In the genomic region with DNA sequence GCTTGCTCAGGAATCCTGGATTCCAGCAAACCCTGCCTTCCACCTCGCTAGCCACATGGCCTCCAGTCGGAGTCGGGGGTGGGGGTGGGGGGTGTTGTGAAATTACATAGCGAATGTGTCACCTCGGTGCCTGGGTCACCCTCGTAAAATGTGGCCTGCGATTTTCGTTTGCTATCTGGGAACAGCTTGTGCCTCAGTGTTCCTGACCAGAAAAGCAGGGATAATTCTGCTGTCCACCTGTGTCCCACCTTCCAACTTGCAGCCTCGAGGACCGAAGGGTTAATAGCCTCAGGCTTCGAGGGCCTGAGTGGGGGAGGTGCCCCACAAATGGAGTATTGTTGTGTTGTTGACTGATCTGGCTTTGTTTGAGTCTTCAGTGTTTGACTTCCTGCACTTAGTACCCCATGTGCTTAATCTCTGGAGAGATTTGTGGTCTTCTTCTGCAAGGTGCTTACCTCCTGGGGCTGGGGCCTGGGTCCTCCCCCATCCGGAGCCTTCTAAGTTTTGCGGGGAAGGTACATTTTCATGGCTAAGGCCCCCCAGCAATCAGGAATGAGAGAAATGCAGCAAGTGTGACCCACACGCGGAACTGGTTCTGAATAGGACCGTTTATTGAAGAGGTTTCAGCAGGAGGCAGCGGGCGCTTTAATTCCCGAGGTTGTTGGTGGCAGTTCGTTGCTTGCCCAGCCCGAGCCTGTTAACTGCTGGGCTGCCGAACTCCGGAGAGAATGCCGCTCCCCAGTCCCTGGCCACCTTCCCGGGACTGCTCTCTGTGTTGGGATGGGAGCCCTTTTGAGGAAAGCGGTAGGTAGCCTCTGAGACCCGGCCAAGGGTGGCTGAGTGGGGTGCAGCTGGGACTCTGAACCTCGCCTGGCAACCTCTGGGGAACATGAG, we compare ENCODE assay signal across 8 mouse cellular contexts. TPM values are rescaled to one million over a fixed set of nuclear protein-coding genes. Genes with fewer than 3 reads are reported as not detected.
DNase-seq lines count a peak whose midpoint lies in the region; ATAC-seq lines count a peak whose summit lies in the region.

No protein-coding gene starts in this region.

- 8% methylated on average over 28 of the region's 28 CpGs for WGBS in heart, embryonic 10.5 days
- WGBS in forebrain, embryonic 10.5 days, result 4% methylated on average over 28 of the region's 28 CpGs
- 17% methylated on average over 28 of the region's 28 CpGs for WGBS in intestine, embryonic 15.5 days
- 24% methylated on average over 28 of the region's 28 CpGs for WGBS in liver, embryonic 11.5 days
- 15% methylated on average over 28 of the region's 28 CpGs for WGBS in stomach, embryonic 14.5 days

- peak overlapping the region; percentile 74 for H3K27ac ChIP-seq in heart, embryonic 10.5 days
- H3K27ac ChIP-seq in forebrain, embryonic 10.5 days, result peak overlapping the region; percentile 76
- H3K27ac ChIP-seq in intestine, embryonic 15.5 days, result peak overlapping the region; percentile 88
- no peak overlapping the region for H3K27ac ChIP-seq in liver, embryonic 11.5 days (ENCODE audit: low read depth, low read length)
- peak overlapping the region; percentile 94 for H3K27ac ChIP-seq in stomach, embryonic 14.5 days (ENCODE audit: low read length)

- no peak for DNase-seq in heart, embryonic 10.5 days (ENCODE audit: low spot score)
- no peak for DNase-seq in heart, postnatal 25 days (ENCODE audit: low spot score)
- peak; percentile 70 for DNase-seq in ZHBTc4 (ENCODE audit: low read depth, low spot score)
- peak; percentile 35 for DNase-seq in forebrain, embryonic 10.5 days (ENCODE audit: extremely low spot score, low spot score)
- DNase-seq in liver, embryonic 11.5 days (ENCODE audit: low spot score), result no peak
- no peak for DNase-seq in urinary bladder, postnatal 4 days (ENCODE audit: low spot score in 2 of 2)

- ATAC-seq in intestine, embryonic 15.5 days, result no peak; the same call in 1 of the 2 replicates
- no peak for ATAC-seq in liver, embryonic 11.5 days (replicated peaks; ENCODE audit: low FRiP score)
- ATAC-seq in stomach, embryonic 14.5 days (ENCODE audit: insufficient number of reproducible peaks, insufficient read depth, low FRiP score, low read depth), result no peak

- peak overlapping the region; percentile 22 for H3K9ac ChIP-seq in intestine, embryonic 15.5 days
- H3K9ac ChIP-seq in liver, embryonic 11.5 days (ENCODE audit: low read depth, low read length), result no peak overlapping the region
- H3K9ac ChIP-seq in stomach, embryonic 14.5 days (replicated peaks; ENCODE audit: low read depth, low read length), result 0 out of 2 replicates have a peak overlapping the region, but pooled peaks have one; percentile 2

- H3K4me3 ChIP-seq in heart, embryonic 10.5 days, result peak overlapping the region; percentile 46
- peak overlapping the region; percentile 34 for H3K4me3 ChIP-seq in forebrain, embryonic 10.5 days
- H3K4me3 ChIP-seq in intestine, embryonic 15.5 days (replicated peaks), result peak overlapping the region; percentile 14
- H3K4me3 ChIP-seq in liver, embryonic 11.5 days (ENCODE audit: low read depth, low read length), result no peak overlapping the region
- peak overlapping the region; percentile 18 for H3K4me3 ChIP-seq in stomach, embryonic 14.5 days (ENCODE audit: low read depth, low read length)

- H3K4me1 ChIP-seq in heart, embryonic 10.5 days, result peaks cover 58% of the 10 kb centered on the region
- H3K4me1 ChIP-seq in forebrain, embryonic 10.5 days, result peaks cover 49% of the 10 kb centered on the region
- H3K4me1 ChIP-seq in intestine, embryonic 15.5 days (replicated peaks), result peaks cover 58% of the 10 kb centered on the region
- H3K4me1 ChIP-seq in liver, embryonic 11.5 days (replicated peaks; ENCODE audit: control insufficient read depth, insufficient read depth, low read length), result peaks cover 25% of the 10 kb centered on the region
- H3K4me1 ChIP-seq in stomach, embryonic 14.5 days (ENCODE audit: control insufficient read depth, insufficient read depth, low read length), result peaks cover 43% of the 10 kb centered on the region

- peaks cover 15% of the 10 kb centered on the region for H3K27me3 ChIP-seq in heart, embryonic 10.5 days (ENCODE audit: insufficient read depth, poor library complexity, severe bottlenecking)
- peaks cover 50% of the 10 kb centered on the region for H3K27me3 ChIP-seq in forebrain, embryonic 10.5 days (ENCODE audit: poor library complexity, severe bottlenecking)
- H3K27me3 ChIP-seq in intestine, embryonic 15.5 days (replicated peaks), result no peaks in the 10 kb centered on the region
- peaks cover 13% of the 10 kb centered on the region for H3K27me3 ChIP-seq in liver, embryonic 11.5 days (replicated peaks; ENCODE audit: control insufficient read depth, insufficient read depth, low read length)
- H3K27me3 ChIP-seq in stomach, embryonic 14.5 days (ENCODE audit: control insufficient read depth, insufficient read depth, low read length), result no peaks in the 10 kb centered on the region

- H3K4me2 ChIP-seq in intestine, embryonic 15.5 days (replicated peaks), result peak overlapping the region; percentile 52
- peak overlapping the region; percentile 29 for H3K4me2 ChIP-seq in liver, embryonic 11.5 days
- peak overlapping the region; percentile 48 for H3K4me2 ChIP-seq in stomach, embryonic 14.5 days (replicated peaks; ENCODE audit: low read depth, low read length)

- H3K9me3 ChIP-seq in heart, embryonic 10.5 days, result no peaks in the 10 kb centered on the region
- H3K9me3 ChIP-seq in forebrain, embryonic 10.5 days, result no peaks in the 10 kb centered on the region
- no peaks in the 10 kb centered on the region for H3K9me3 ChIP-seq in intestine, embryonic 15.5 days
- no peaks in the 10 kb centered on the region for H3K9me3 ChIP-seq in liver, embryonic 11.5 days (ENCODE audit: control insufficient read depth, low read length)
- no peaks in the 10 kb centered on the region for H3K9me3 ChIP-seq in stomach, embryonic 14.5 days (ENCODE audit: control insufficient read depth, low read depth, low read length)

- intact Hi-C loops in heart, postnatal 25 days (cut with DNase I), result loop anchor here (5.0 kb wide), 1 partner anchor 49 kb away; no protein-coding TSS in a partner anchor

- no peaks in the 10 kb centered on the region for H3K36me3 ChIP-seq in heart, embryonic 10.5 days
- no peaks in the 10 kb centered on the region for H3K36me3 ChIP-seq in forebrain, embryonic 10.5 days (replicated peaks)
- no peaks in the 10 kb centered on the region for H3K36me3 ChIP-seq in intestine, embryonic 15.5 days
- no peaks in the 10 kb centered on the region for H3K36me3 ChIP-seq in liver, embryonic 11.5 days (ENCODE audit: control insufficient read depth, insufficient read depth, low read length)
- H3K36me3 ChIP-seq in stomach, embryonic 14.5 days (ENCODE audit: control insufficient read depth, insufficient read depth, low read length), result no peaks in the 10 kb centered on the region

RNA-seq across cellular contexts. Expression of gene Plekhg3, which starts 15.9 kb away (rescaled TPM):
- polyA plus RNA-seq in heart, embryonic 10.5 days (2016; fragmentation: Nextera tagmentation; extraction: Ambion mirVana), result 5.1 and 5.3 TPM in 2 replicates
- total RNA-seq in heart, postnatal 25 days (2021), result 10 to 100 TPM; 13.5 to 16.6 TPM
- polyA plus RNA-seq in forebrain, embryonic 10.5 days (2016; fragmentation: Nextera tagmentation; extraction: Ambion mirVana), result 1.5 and 2.4 TPM in 2 replicates
- 9.5 and 11.2 TPM in 2 replicates for polyA plus RNA-seq in intestine, embryonic 15.5 days (2015; fragmentation: Nextera tagmentation; extraction: Ambion mirVana)
- 3.4 and 4.1 TPM in 2 replicates for polyA plus RNA-seq in liver, embryonic 11.5 days (2014; fragmentation: Nextera tagmentation; extraction: Ambion mirVana)
- 13.8 TPM in 2 replicates for polyA plus RNA-seq in stomach, embryonic 14.5 days (2014; fragmentation: Nextera tagmentation; extraction: Ambion mirVana)

Comparison
In these comparisons a context has a peak if more than half of its experiments do, and no peak if none do; other contexts are left out.
1. DNase-seq: peak in ZHBTc4 (single experiment) and forebrain, embryonic 10.5 days (single experiment); none in heart, embryonic 10.5 days (single experiment), heart, postnatal 25 days (single experiment), liver, embryonic 11.5 days (single experiment) and urinary bladder, postnatal 4 days (0 of 2).
2. Peak in every context shown above with its lines, with median percentiles within 50 percentile points of each other: H3K4me2 ChIP-seq.